Mouse (Mus musculus): Measurements from ENCODE around the gene Det1. TPM values are rescaled to one million over a fixed set of nuclear protein-coding genes. Genes with fewer than 3 reads are reported as not detected.

Det1 gene
- polyA plus RNA-seq, 1 experiment: 14.5 TPM

GRCm38 (mm10) chr7:78813791-78814190 lies 33.3 kb downstream of the Det1 start:
- Histone ChIP-seq H3K27ac (ENCODE audit: insufficient read depth, low read length) (no peak overlapping the region), H3K36me3 (ENCODE audit: control insufficient read depth, insufficient read depth, low read length, poor library complexity, severe bottlenecking) (no peaks in the 10 kb centered on the region), H3K4me1 (ENCODE audit: control insufficient read depth, insufficient read depth, low read length) (no peaks in the 10 kb centered on the region), H3K27me3 (ENCODE audit: control insufficient read depth, insufficient read depth, low read length, poor library complexity, severe bottlenecking) (no peaks in the 10 kb centered on the region), H3K9me3 (replicated peaks; ENCODE audit: control insufficient read depth, insufficient read depth, low read length, poor library complexity, severe bottlenecking) (no peaks in the 10 kb centered on the region), H3K4me3 (ENCODE audit: low read depth, low read length) (no peak overlapping the region), H3K9ac (ENCODE audit: low read depth, poor library complexity, severe bottlenecking) (no peak overlapping the region)
- no peak for TF ChIP-seq CTCF (IDR thresholded peaks at IDR 0.05; ENCODE audit: low read depth, low read length)
- no peak for TF ChIP-seq EP300 (IDR thresholded peaks at IDR 0.05; ENCODE audit: insufficient read depth, low read depth, low read length)
- TF ChIP-seq POLR2A (IDR thresholded peaks at IDR 0.05; ENCODE audit: insufficient read depth, low read length): no peak

- no peak overlapping the region for H3K9ac ChIP-seq (ENCODE audit: low read depth, poor library complexity, severe bottlenecking)
- H3K9me3 ChIP-seq (replicated peaks; ENCODE audit: control insufficient read depth, insufficient read depth, low read length, poor library complexity, severe bottlenecking): no peaks in the 10 kb centered on the region
- H3K4me3 ChIP-seq (ENCODE audit: low read depth, low read length): no peak overlapping the region
- no peaks in the 10 kb centered on the region for H3K27me3 ChIP-seq (ENCODE audit: control insufficient read depth, insufficient read depth, low read length, poor library complexity, severe bottlenecking)
- no peak overlapping the region for H3K27ac ChIP-seq (ENCODE audit: insufficient read depth, low read length)
- TF ChIP-seq EP300 (IDR thresholded peaks at IDR 0.05; ENCODE audit: insufficient read depth, low read depth, low read length): no peak
- TF ChIP-seq CTCF (IDR thresholded peaks at IDR 0.05; ENCODE audit: low read depth, low read length): no peak
- no peaks in the 10 kb centered on the region for H3K4me1 ChIP-seq (ENCODE audit: control insufficient read depth, insufficient read depth, low read length)
- no peaks in the 10 kb centered on the region for H3K36me3 ChIP-seq (ENCODE audit: control insufficient read depth, insufficient read depth, low read length, poor library complexity, severe bottlenecking)
Measured at GRCm38 (mm10) chr7:78807192-78807591, 39.9 kb downstream of the Det1 start.

- H3K27me3 ChIP-seq (ENCODE audit: control insufficient read depth, insufficient read depth, low read length, poor library complexity, severe bottlenecking): no peaks in the 10 kb centered on the region
- H3K9me3 ChIP-seq (replicated peaks; ENCODE audit: control insufficient read depth, insufficient read depth, low read length, poor library complexity, severe bottlenecking): no peaks in the 10 kb centered on the region
- no peak overlapping the region for H3K4me3 ChIP-seq (ENCODE audit: low read depth, low read length)
- H3K9ac ChIP-seq (ENCODE audit: low read depth, poor library complexity, severe bottlenecking): no peak overlapping the region
- H3K27ac ChIP-seq (ENCODE audit: insufficient read depth, low read length): no peak overlapping the region
- no peak for TF ChIP-seq EP300 (IDR thresholded peaks at IDR 0.05; ENCODE audit: insufficient read depth, low read depth, low read length)
- no peak for TF ChIP-seq CTCF (IDR thresholded peaks at IDR 0.05; ENCODE audit: low read depth, low read length)
- no peak for TF ChIP-seq POLR2A (IDR thresholded peaks at IDR 0.05; ENCODE audit: insufficient read depth, low read length)
- H3K4me1 ChIP-seq (ENCODE audit: control insufficient read depth, insufficient read depth, low read length): no peaks in the 10 kb centered on the region
- H3K36me3 ChIP-seq (ENCODE audit: control insufficient read depth, insufficient read depth, low read length, poor library complexity, severe bottlenecking): no peaks in the 10 kb centered on the region
Measured at GRCm38 (mm10) chr7:78803841-78804240, 43.2 kb downstream of the Det1 start.

- Histone ChIP-seq H3K27ac (ENCODE audit: insufficient read depth, low read length) (no peak overlapping the region), H3K9me3 (replicated peaks; ENCODE audit: control insufficient read depth, insufficient read depth, low read length, poor library complexity, severe bottlenecking) (no peaks in the 10 kb centered on the region), H3K36me3 (ENCODE audit: control insufficient read depth, insufficient read depth, low read length, poor library complexity, severe bottlenecking) (no peaks in the 10 kb centered on the region), H3K4me3 (ENCODE audit: low read depth, low read length) (no peak overlapping the region), H3K9ac (ENCODE audit: low read depth, poor library complexity, severe bottlenecking) (no peak overlapping the region), H3K4me1 (ENCODE audit: control insufficient read depth, insufficient read depth, low read length) (no peaks in the 10 kb centered on the region), H3K27me3 (ENCODE audit: control insufficient read depth, insufficient read depth, low read length, poor library complexity, severe bottlenecking) (no peaks in the 10 kb centered on the region)
- TF ChIP-seq CTCF (IDR thresholded peaks at IDR 0.05; ENCODE audit: low read depth, low read length): no peak
- no peak for TF ChIP-seq EP300 (IDR thresholded peaks at IDR 0.05; ENCODE audit: insufficient read depth, low read depth, low read length)
- TF ChIP-seq POLR2A (IDR thresholded peaks at IDR 0.05; ENCODE audit: insufficient read depth, low read length): no peak
Measured at GRCm38 (mm10) chr7:78799730-78800496, 47.1 kb downstream of the Det1 start.

- H3K27ac ChIP-seq (ENCODE audit: insufficient read depth, low read length): no peak overlapping the region
- H3K9ac ChIP-seq (ENCODE audit: low read depth, poor library complexity, severe bottlenecking): no peak overlapping the region
- H3K9me3 ChIP-seq (replicated peaks; ENCODE audit: control insufficient read depth, insufficient read depth, low read length, poor library complexity, severe bottlenecking): no peaks in the 10 kb centered on the region
- TF ChIP-seq POLR2A (IDR thresholded peaks at IDR 0.05; ENCODE audit: insufficient read depth, low read length) (no peak), CTCF (IDR thresholded peaks at IDR 0.05; ENCODE audit: low read depth, low read length) (no peak), EP300 (IDR thresholded peaks at IDR 0.05; ENCODE audit: insufficient read depth, low read depth, low read length) (no peak)
- H3K4me3 ChIP-seq (ENCODE audit: low read depth, low read length): no peak overlapping the region
- no peaks in the 10 kb centered on the region; the same call in 1 of the 2 replicates for H3K36me3 ChIP-seq (ENCODE audit: control insufficient read depth, insufficient read depth, low read length, poor library complexity, severe bottlenecking)
- no peaks in the 10 kb centered on the region for H3K4me1 ChIP-seq (ENCODE audit: control insufficient read depth, insufficient read depth, low read length)
- no peaks in the 10 kb centered on the region for H3K27me3 ChIP-seq (ENCODE audit: control insufficient read depth, insufficient read depth, low read length, poor library complexity, severe bottlenecking)
Measured at GRCm38 (mm10) chr7:78797843-78798455, 49.1 kb downstream of the Det1 start.

GRCm38 (mm10) chr7:78796624-78797023 lies 50.4 kb downstream of the Det1 start:
- Histone ChIP-seq H3K27ac (ENCODE audit: insufficient read depth, low read length) (no peak overlapping the region), H3K4me1 (ENCODE audit: control insufficient read depth, insufficient read depth, low read length) (no peaks in the 10 kb centered on the region), H3K9me3 (replicated peaks; ENCODE audit: control insufficient read depth, insufficient read depth, low read length, poor library complexity, severe bottlenecking) (no peaks in the 10 kb centered on the region), H3K27me3 (ENCODE audit: control insufficient read depth, insufficient read depth, low read length, poor library complexity, severe bottlenecking) (no peaks in the 10 kb centered on the region), H3K4me3 (ENCODE audit: low read depth, low read length) (no peak overlapping the region), H3K9ac (ENCODE audit: low read depth, poor library complexity, severe bottlenecking) (no peak overlapping the region), H3K36me3 (ENCODE audit: control insufficient read depth, insufficient read depth, low read length, poor library complexity, severe bottlenecking) (peaks cover 4% of the 10 kb centered on the region; the same call in 1 of the 2 replicates)
- TF ChIP-seq EP300 (IDR thresholded peaks at IDR 0.05; ENCODE audit: insufficient read depth, low read depth, low read length) (no peak), CTCF (IDR thresholded peaks at IDR 0.05; ENCODE audit: low read depth, low read length) (no peak), POLR2A (IDR thresholded peaks at IDR 0.05; ENCODE audit: insufficient read depth, low read length) (no peak)
